Mouse (Mus musculus): ENCODE results near the gene Prkce. TPM values are rescaled to one million over a fixed set of nuclear protein-coding genes. Genes with fewer than 3 reads are reported as not detected.
A peak's percentile ranks its signal among the peaks of the same experiment; 100 is the strongest.

Prkce gene
- 6.8 and 7.1 TPM in 2 replicates for polyA plus RNA-seq (2015; fragmentation: Nextera tagmentation; extraction: Ambion mirVana)

- Histone ChIP-seq H3K9ac (peak within 1 kb of the TSS; percentile 81), H3K27ac (peak within 1 kb of the TSS; percentile 100), H3K4me3 (replicated peaks) (peak within 1 kb of the TSS; percentile 82), H3K9me3 (replicated peaks) (no peaks in the 10 kb centered on the region), H3K4me1 (peaks cover 43% of the 10 kb centered on the region), H3K36me3 (peaks cover under 1% of the 10 kb centered on the region; the same call in 1 of the 2 replicates), H3K27me3 (no peaks in the 10 kb centered on the region), H3K4me2 (peak within 1 kb of the TSS; percentile 97)
- under 1% methylated on average over 98 of the region's 115 CpGs for WGBS
- ATAC-seq (replicated peaks; ENCODE audit: low FRiP score), result peak; percentile 78
These were observed at the start of gene Prkce for GRCm38 (mm10) chr17:86167320-86168230. TSS of gene Prkce (plus strand) at chr17:86167785.

GRCm38 (mm10) chr17:86123146-86123545, 44.4 kb upstream of the Prkce start:
- peaks cover 65% of the 10 kb centered on the region for H3K36me3 ChIP-seq
- no peak overlapping the region for H3K4me2 ChIP-seq
- 87% methylated on average over 3 of the region's 3 CpGs for WGBS
- H3K4me3 ChIP-seq (replicated peaks), result no peak overlapping the region
- no peaks in the 10 kb centered on the region for H3K27me3 ChIP-seq
- no peaks in the 10 kb centered on the region for H3K4me1 ChIP-seq
- ATAC-seq (replicated peaks; ENCODE audit: low FRiP score), result no peak
- H3K27ac ChIP-seq, result no peak overlapping the region
- no peaks in the 10 kb centered on the region for H3K9me3 ChIP-seq (replicated peaks)
- H3K9ac ChIP-seq, result no peak overlapping the region

- Histone ChIP-seq H3K9me3 (replicated peaks) (no peaks in the 10 kb centered on the region), H3K4me3 (replicated peaks) (no peak overlapping the region), H3K36me3 (peaks cover 76% of the 10 kb centered on the region), H3K4me1 (no peaks in the 10 kb centered on the region), H3K9ac (no peak overlapping the region), H3K27ac (no peak overlapping the region), H3K4me2 (no peak overlapping the region), H3K27me3 (no peaks in the 10 kb centered on the region)
- 79% methylated on average over 5 of the region's 5 CpGs for WGBS
- no peak for ATAC-seq (replicated peaks; ENCODE audit: low FRiP score)
These were observed 41.7 kb upstream of the Prkce start for GRCm38 (mm10) chr17:86125908-86126307.

- H3K9ac ChIP-seq, result no peak overlapping the region
- no peak for ATAC-seq (replicated peaks; ENCODE audit: low FRiP score)
- H3K4me1 ChIP-seq, result no peaks in the 10 kb centered on the region
- H3K4me2 ChIP-seq, result no peak overlapping the region
- WGBS, result 94% methylated on average over 5 of the region's 5 CpGs
- no peaks in the 10 kb centered on the region for H3K9me3 ChIP-seq (replicated peaks)
- H3K4me3 ChIP-seq (replicated peaks), result no peak overlapping the region
- H3K27ac ChIP-seq, result no peak overlapping the region
- peaks cover 74% of the 10 kb centered on the region for H3K36me3 ChIP-seq
- H3K27me3 ChIP-seq, result no peaks in the 10 kb centered on the region
These were observed 39.4 kb upstream of the Prkce start for GRCm38 (mm10) chr17:86128198-86128597.

GRCm38 (mm10) chr17:86132534-86132933, 35.1 kb upstream of the Prkce start:
- H3K9me3 ChIP-seq (replicated peaks), result no peaks in the 10 kb centered on the region
- no peak overlapping the region for H3K9ac ChIP-seq
- no peak; the same call in 1 of the 2 replicates for ATAC-seq (replicated peaks; ENCODE audit: low FRiP score)
- H3K27ac ChIP-seq, result no peak overlapping the region
- H3K36me3 ChIP-seq, result peaks cover 81% of the 10 kb centered on the region
- H3K4me2 ChIP-seq, result no peak overlapping the region
- no peak overlapping the region for H3K4me3 ChIP-seq (replicated peaks)
- 38% methylated on average over 5 of the region's 5 CpGs for WGBS
- no peaks in the 10 kb centered on the region for H3K27me3 ChIP-seq
- no peaks in the 10 kb centered on the region for H3K4me1 ChIP-seq

- WGBS, result 72% methylated on average over 6 of the region's 6 CpGs
- Histone ChIP-seq H3K4me1 (no peaks in the 10 kb centered on the region), H3K36me3 (peaks cover 83% of the 10 kb centered on the region), H3K27me3 (no peaks in the 10 kb centered on the region), H3K9ac (no peak overlapping the region), H3K4me2 (no peak overlapping the region), H3K4me3 (replicated peaks) (no peak overlapping the region), H3K9me3 (replicated peaks) (no peaks in the 10 kb centered on the region), H3K27ac (no peak overlapping the region)
- no peak for ATAC-seq (replicated peaks; ENCODE audit: low FRiP score)
These were observed 33.1 kb upstream of the Prkce start for GRCm38 (mm10) chr17:86134461-86134860.

- Histone ChIP-seq H3K36me3 (peaks cover 74% of the 10 kb centered on the region), H3K9ac (no peak overlapping the region), H3K9me3 (replicated peaks) (no peaks in the 10 kb centered on the region), H3K4me1 (no peaks in the 10 kb centered on the region), H3K27me3 (no peaks in the 10 kb centered on the region), H3K4me3 (replicated peaks) (no peak overlapping the region), H3K4me2 (no peak overlapping the region), H3K27ac (no peak overlapping the region)
- WGBS, result 87% methylated on average over 10 of the region's 10 CpGs
- no peak for ATAC-seq (replicated peaks; ENCODE audit: low FRiP score)
These were observed 31.8 kb upstream of the Prkce start for GRCm38 (mm10) chr17:86135835-86136234.

GRCm38 (mm10) chr17:86144537-86145078, 23.0 kb upstream of the Prkce start:
- Histone ChIP-seq H3K36me3 (0 out of 2 replicates have a peak, but pooled peaks cover 9% of the 10 kb centered on the region), H3K27me3 (no peaks in the 10 kb centered on the region), H3K9ac (peak overlapping the region; percentile 77), H3K4me3 (replicated peaks) (peak overlapping the region; percentile 68), H3K4me2 (peak overlapping the region; percentile 95), H3K4me1 (peaks cover 18% of the 10 kb centered on the region), H3K9me3 (replicated peaks) (no peaks in the 10 kb centered on the region), H3K27ac (peak overlapping the region; percentile 72)
- ATAC-seq (replicated peaks; ENCODE audit: low FRiP score), result peak; percentile 75
- under 1% methylated on average over 33 of the region's 33 CpGs for WGBS

- H3K4me1 ChIP-seq, result peaks cover 18% of the 10 kb centered on the region
- no peaks in the 10 kb centered on the region for H3K9me3 ChIP-seq (replicated peaks)
- 0 out of 2 replicates have a peak, but pooled peaks cover 6% of the 10 kb centered on the region for H3K36me3 ChIP-seq
- peak within 1 kb of the TSS; percentile 77 for H3K9ac ChIP-seq
- H3K27ac ChIP-seq, result peak within 1 kb of the TSS; percentile 90
- H3K4me3 ChIP-seq (replicated peaks), result peak within 1 kb of the TSS; percentile 68
- WGBS, result 1% methylated on average over 35 of the region's 45 CpGs
- ATAC-seq (replicated peaks; ENCODE audit: low FRiP score), result peak; percentile 94
- peak within 1 kb of the TSS; percentile 95 for H3K4me2 ChIP-seq
- H3K27me3 ChIP-seq, result no peaks in the 10 kb centered on the region
These were observed 22.3 kb upstream of the Prkce start, which contains the start of gene Srbd1 for GRCm38 (mm10) chr17:86145079-86145951. TSS of gene Srbd1 (minus strand) at chr17:86145175.

GRCm38 (mm10) chr17:86149726-86150125, 17.9 kb upstream of the Prkce start:
- no peak overlapping the region for H3K4me3 ChIP-seq (replicated peaks)
- no peaks in the 10 kb centered on the region for H3K9me3 ChIP-seq (replicated peaks)
- WGBS, result 95% methylated on average over 1 of the region's 1 CpGs
- no peak overlapping the region for H3K4me2 ChIP-seq
- H3K27me3 ChIP-seq, result no peaks in the 10 kb centered on the region
- H3K9ac ChIP-seq, result no peak overlapping the region
- ATAC-seq (replicated peaks; ENCODE audit: low FRiP score), result no peak
- H3K4me1 ChIP-seq, result peaks cover 9% of the 10 kb centered on the region
- no peaks in the 10 kb centered on the region for H3K36me3 ChIP-seq
- no peak overlapping the region for H3K27ac ChIP-seq

- Histone ChIP-seq H3K9me3 (replicated peaks) (no peaks in the 10 kb centered on the region), H3K4me2 (no peak overlapping the region), H3K4me3 (replicated peaks) (no peak overlapping the region), H3K9ac (no peak overlapping the region), H3K27ac (no peak overlapping the region), H3K36me3 (no peaks in the 10 kb centered on the region), H3K4me1 (peaks cover 4% of the 10 kb centered on the region), H3K27me3 (no peaks in the 10 kb centered on the region)
- 13% methylated on average over 5 of the region's 5 CpGs for WGBS
- peak; percentile 95 for ATAC-seq (replicated peaks; ENCODE audit: low FRiP score)
These were observed 16.7 kb upstream of the Prkce start for GRCm38 (mm10) chr17:86150867-86151348.

Measured in kidney, embryonic 15.5 days (tissue).